Mouse (Mus musculus) midbrain, embryonic 12.5 days (tissue): ENCODE measurements around the gene Krt7. TPM values are rescaled to one million over a fixed set of nuclear protein-coding genes. Genes with fewer than 3 reads are reported as not detected.

ENCODE experiments used
- ATAC-seq: fragments of 200-750 bp; cut with Nextera tagmentation; 2 replicates; pipeline ENCODE4 v1.8.0; 2017; ENCODE audit warnings: low read depth, moderate TSS enrichment, moderate library complexity; ENCODE audit not compliant: low FRiP score
- H3K27ac ChIP-seq: fragments of 300-500 bp; sonication (generic); replicated peaks from 2 replicates; pipeline ENCODE4 v1.5.1; 2016; ENCODE audit warnings: mild to moderate bottlenecking
- H3K27me3 ChIP-seq: fragments of 300-500 bp; sonication (generic); 2 replicates; pipeline ENCODE4 v1.6.1; 2016; ENCODE audit warnings: mild to moderate bottlenecking
- H3K36me3 ChIP-seq: fragments of 300-500 bp; sonication (generic); 2 replicates; pipeline ENCODE4 v1.6.1; 2016
- H3K4me1 ChIP-seq: fragments of 300-500 bp; sonication (generic); 2 replicates; pipeline ENCODE4 v1.6.1; 2016
- H3K4me2 ChIP-seq: fragments of 300-500 bp; sonication (generic); replicated peaks from 2 replicates; pipeline ENCODE4 v1.6.1; 2016; ENCODE audit warnings: mild to moderate bottlenecking, moderate library complexity
- H3K4me3 ChIP-seq: fragments of 300-500 bp; sonication (generic); 2 replicates; pipeline ENCODE4 v1.5.1; 2016; ENCODE audit warnings: mild to moderate bottlenecking
- H3K9ac ChIP-seq: fragments of 300-500 bp; sonication (generic); replicated peaks from 2 replicates; pipeline ENCODE4 v1.6.1; 2016; ENCODE audit warnings: mild to moderate bottlenecking, moderate library complexity
- H3K9me3 ChIP-seq: fragments of 300-500 bp; sonication (generic); 2 replicates; pipeline ENCODE4 v1.6.1; 2016; ENCODE audit warnings: mild to moderate bottlenecking
- WGBS: fragments of 180-500 bp; shearing (Covaris S2); methylation state at CpG from one replicate; pipeline ENCODE4 v1.1.7; 2016; 5-methylcytosine and 5-hydroxymethylcytosine counted together
- polyA plus RNA-seq: library from polyadenylated mRNA; unstranded; fragments of >200 nt; fragmentation: Nextera tagmentation; extraction: Ambion mirVana; gene quantifications from 2 replicates; pipeline ENCODE4 v1.2.1, GENCODE M21; 2016

Krt7 gene
- polyA plus RNA-seq, 1 experiment from 2014 or later = 6.3 TPM

DNA sequence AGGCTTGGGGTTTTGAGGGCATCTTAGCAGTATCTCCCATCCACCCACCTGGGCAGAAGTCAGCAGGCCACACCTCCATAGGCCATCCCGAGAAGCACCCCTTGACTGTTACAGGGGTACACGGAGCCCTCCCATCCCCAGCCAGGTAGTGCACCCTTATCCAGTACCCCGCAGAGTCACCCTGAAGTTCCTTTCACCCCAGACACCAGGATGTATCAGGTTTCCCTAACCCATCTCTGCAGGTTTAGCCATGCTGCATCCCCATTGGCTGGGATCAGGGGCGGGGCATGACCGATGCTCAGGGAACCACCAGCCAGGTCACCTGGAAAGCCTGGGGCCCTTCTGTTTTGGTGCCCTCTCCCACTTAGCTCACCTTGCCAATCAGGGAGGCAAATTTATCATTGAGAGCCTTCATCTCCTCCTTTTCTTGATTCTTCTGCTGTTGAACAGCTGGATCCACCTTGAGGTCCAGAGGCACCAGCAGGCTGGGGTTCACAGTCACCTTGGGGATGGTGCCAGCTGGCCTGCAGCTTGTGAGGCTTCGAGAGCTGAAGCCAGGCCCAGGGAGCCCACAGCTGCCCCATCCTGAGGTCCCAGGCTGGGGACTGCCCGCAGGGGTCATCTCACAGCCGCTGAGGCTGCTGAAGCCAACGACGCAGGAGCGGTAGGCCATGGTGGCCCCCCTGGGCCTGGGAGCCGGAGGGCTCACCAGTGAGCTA lies 41.3 kb upstream of the Krt7 start:
- ATAC-seq = no peak
- no peaks in the 10 kb centered on the region for H3K9me3 ChIP-seq
- no peak overlapping the region for H3K4me3 ChIP-seq
- peaks cover 3% of the 10 kb centered on the region; the same call in 1 of the 2 replicates for H3K4me1 ChIP-seq
- H3K27ac ChIP-seq = no peak overlapping the region
- no peak overlapping the region for H3K4me2 ChIP-seq
- WGBS = 35% methylated on average over 12 of the region's 12 CpGs
- no peaks in the 10 kb centered on the region for H3K36me3 ChIP-seq
- H3K9ac ChIP-seq = no peak overlapping the region
- H3K27me3 ChIP-seq = peaks cover 7% of the 10 kb centered on the region; the same call in 1 of the 2 replicates

DNA sequence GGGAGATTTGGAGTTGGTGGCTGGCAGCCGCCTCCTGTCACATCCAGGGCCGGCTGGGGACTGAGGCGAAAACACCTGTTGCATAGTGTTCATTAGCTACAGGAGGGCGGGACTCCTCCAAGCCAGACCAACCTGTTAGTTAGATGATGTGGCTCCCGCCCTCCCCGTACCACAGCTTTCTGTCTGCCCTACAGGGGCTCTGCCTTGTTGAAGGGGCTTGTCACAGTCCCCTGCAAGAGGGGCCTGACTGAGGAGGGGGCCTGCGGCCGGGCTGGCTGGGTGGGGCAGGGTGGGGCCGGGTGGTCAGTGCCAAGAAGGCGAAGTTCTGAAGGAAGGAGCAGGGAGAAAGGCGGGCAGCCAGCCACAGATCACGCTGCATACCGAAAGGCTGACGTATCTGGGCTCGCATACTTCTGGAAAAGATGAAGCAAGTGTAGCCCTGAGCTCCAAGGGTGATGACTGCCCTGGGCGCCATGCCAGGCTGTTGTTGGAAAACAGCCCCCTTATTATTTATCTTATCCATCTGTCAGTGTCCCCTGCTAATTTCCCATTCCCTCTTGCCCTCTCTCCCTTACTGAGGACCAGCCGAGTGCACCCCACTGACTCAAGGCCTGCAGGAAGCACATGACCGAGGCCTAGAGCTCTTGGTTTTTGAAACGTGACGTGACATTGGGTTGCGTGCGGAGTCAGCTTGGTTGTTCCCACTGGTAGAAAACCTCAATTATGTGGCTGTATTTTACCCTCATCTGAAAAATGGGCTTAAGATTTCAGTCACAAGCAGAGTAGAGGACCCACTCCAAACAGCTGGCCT lies 40.5 kb upstream of the Krt7 start, which contains the start of gene Krt80:
Krt80 (minus strand) TSS at position 62 of the 811 bp plus-strand sequence.
- Histone ChIP-seq H3K4me2 (no peak within 1 kb of the TSS), H3K4me1 (peaks cover 3% of the 10 kb centered on the region; the same call in 1 of the 2 replicates), H3K9me3 (no peaks in the 10 kb centered on the region), H3K27me3 (peaks cover 7% of the 10 kb centered on the region; the same call in 1 of the 2 replicates), H3K36me3 (no peaks in the 10 kb centered on the region), H3K9ac (no peak within 1 kb of the TSS), H3K4me3 (no peak within 1 kb of the TSS), H3K27ac (no peak within 1 kb of the TSS)
- ATAC-seq = no peak
- whole genome bisulfite sequencing = 68% methylated on average over 22 of the region's 22 CpGs

DNA sequence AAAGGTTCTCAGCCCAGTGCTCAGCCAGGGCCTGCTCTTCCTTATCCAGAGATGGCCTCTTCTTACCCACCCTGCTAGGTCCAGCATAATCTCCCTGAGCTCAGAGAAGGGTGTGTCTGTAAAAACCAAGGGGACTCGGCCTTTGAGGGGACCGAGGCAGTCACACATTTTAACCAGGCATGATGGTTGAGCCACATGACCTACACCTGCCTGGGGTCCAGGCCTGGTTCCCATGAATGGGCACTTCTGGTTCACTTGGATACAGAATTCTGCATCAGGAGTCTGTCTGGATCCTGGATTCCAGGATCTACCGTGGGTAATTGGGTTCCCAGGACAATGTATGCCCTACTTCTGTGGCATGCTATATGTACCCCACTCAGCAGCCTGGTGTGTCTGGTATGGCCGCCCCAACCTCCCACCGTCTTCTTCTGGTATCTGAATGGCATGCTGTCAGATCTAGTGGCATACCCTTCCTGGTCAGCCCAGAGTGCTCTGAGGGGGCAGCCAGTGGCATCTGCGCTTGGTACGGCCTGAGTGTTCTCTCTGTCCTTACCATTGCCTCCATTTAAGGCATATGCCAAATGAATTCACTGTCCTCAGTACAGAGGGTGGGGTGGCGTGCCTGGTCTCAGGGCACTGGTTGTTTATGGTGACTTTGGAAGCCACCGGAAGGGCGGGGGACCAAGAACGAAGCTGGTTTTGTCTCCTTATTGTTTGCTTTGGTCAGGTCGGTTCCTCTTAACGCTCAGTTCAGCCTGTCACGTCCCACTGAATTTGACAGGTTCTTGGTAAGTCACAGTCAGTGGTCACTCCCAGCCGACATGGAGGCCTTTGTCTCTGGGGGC lies 39.5 kb upstream of the Krt7 start:
- no peak for ATAC-seq
- H3K9me3 ChIP-seq = no peaks in the 10 kb centered on the region
- WGBS = 76% methylated on average over 15 of the region's 15 CpGs
- no peak overlapping the region for H3K4me2 ChIP-seq
- H3K36me3 ChIP-seq = no peaks in the 10 kb centered on the region
- H3K9ac ChIP-seq = no peak overlapping the region
- H3K27me3 ChIP-seq = peaks cover 4% of the 10 kb centered on the region; the same call in 1 of the 2 replicates
- H3K27ac ChIP-seq = no peak overlapping the region
- H3K4me3 ChIP-seq = no peak overlapping the region
- H3K4me1 ChIP-seq = peaks cover 3% of the 10 kb centered on the region; the same call in 1 of the 2 replicates

DNA sequence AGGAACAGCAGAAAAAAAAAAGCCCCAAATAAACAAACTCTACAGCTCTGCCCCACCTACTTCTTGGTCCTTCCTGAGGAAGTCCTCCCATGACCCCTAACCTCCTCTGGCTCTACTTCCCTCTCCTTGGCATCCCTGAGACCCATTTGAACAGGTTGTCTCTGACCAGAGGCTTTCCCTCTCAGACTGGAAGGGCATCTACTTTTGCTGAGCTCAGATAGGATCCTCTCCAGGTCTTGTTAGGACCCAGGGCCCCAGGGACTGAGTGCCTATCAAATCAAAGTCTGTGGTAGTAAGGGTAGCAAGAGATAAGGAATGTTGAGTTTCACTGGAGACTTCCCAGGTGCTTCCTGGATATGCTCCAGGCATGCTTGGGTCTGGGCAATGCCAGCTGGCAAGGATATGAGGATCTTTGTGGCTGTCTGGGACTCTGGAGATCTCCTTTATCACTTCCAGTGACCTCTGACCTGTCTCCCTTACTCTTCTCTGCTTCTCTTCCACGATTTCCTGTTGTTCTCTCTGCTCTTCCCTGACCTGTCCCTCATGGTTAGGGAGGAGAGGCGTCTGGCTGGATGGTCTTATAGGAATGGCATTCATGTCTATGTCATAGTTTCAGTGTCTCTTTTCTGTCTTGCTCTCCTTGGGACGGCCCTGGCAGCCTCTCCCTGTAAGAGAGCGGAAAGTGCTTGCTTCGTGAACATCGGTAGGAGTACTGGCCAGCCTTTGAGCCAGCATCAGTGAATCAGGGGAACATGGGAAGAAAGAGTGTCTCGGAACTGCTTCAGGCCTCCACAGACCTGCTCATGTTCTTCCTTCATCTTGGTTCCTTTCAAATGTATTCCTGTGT lies 38.5 kb upstream of the Krt7 start:
- Histone ChIP-seq H3K36me3 (no peaks in the 10 kb centered on the region), H3K9me3 (no peaks in the 10 kb centered on the region), H3K4me3 (no peak overlapping the region), H3K4me1 (0 out of 2 replicates have a peak, but pooled peaks cover 3% of the 10 kb centered on the region), H3K27ac (no peak overlapping the region), H3K27me3 (0 out of 2 replicates have a peak, but pooled peaks cover 4% of the 10 kb centered on the region), H3K9ac (no peak overlapping the region), H3K4me2 (no peak overlapping the region)
- ATAC-seq = no peak
- 77% methylated on average over 7 of the region's 7 CpGs for WGBS

DNA sequence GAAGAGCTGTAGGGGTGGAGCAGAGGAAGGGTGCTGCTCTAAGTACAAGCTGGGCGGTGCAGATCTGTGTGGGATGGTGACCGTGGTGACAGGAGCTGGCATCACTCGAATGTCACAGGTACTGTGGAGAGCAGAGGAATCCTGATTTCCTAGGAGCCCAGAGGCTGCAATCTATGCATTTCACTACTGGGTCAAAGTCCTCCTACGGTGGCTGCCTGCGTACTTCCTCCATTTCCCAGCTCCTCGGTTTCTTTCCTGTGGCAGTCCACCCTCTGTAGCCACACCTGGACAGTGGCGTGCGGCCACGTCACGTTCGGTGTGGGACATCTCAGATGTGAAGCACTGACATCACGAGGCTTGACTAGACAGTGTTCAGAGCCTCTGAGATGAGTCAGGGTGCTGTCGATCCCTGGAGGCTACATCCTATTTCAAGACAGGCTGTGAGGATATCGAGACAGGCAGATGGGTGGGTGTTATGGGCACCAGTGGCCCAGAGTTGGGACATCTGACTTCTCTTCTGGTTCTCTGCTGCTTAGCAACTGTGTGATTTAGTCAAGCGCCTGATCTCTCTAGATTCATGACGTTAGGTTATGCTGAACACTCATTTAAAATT lies 37.5 kb upstream of the Krt7 start:
- H3K9me3 ChIP-seq = no peaks in the 10 kb centered on the region
- H3K4me2 ChIP-seq = no peak overlapping the region
- H3K27ac ChIP-seq = no peak overlapping the region
- 0 out of 2 replicates have a peak, but pooled peaks cover 3% of the 10 kb centered on the region for H3K4me1 ChIP-seq
- H3K9ac ChIP-seq = no peak overlapping the region
- ATAC-seq = no peak
- 0 out of 2 replicates have a peak, but pooled peaks cover 4% of the 10 kb centered on the region for H3K27me3 ChIP-seq
- no peak overlapping the region for H3K4me3 ChIP-seq
- WGBS = 90% methylated on average over 16 of the region's 16 CpGs
- no peaks in the 10 kb centered on the region for H3K36me3 ChIP-seq

DNA sequence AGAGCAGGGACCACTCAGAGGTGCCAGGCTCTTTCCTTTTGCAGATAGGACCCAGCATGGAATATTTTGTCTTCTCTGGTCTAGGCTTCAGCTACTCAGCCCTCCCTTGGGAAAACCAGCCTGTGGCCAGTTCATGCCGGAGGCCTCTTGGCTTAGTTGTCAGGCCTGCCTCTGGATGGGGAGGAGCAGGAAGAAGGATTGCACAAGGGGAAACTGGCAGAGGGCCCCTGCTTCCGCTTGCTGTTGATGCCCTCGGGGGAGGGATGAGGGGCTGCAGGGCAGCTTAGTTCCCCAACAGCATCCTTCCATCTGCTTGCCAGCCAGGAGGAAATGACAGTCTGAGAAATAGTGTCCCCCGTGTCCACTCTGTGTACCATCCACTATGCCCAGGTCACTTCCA lies 36.0 kb upstream of the Krt7 start:
- Histone ChIP-seq H3K36me3 (no peaks in the 10 kb centered on the region), H3K9me3 (no peaks in the 10 kb centered on the region), H3K4me2 (no peak overlapping the region), H3K4me3 (no peak overlapping the region), H3K27ac (no peak overlapping the region), H3K4me1 (0 out of 2 replicates have a peak, but pooled peaks cover 3% of the 10 kb centered on the region), H3K9ac (no peak overlapping the region), H3K27me3 (no peaks in the 10 kb centered on the region)
- WGBS = 80% methylated on average over 4 of the region's 4 CpGs
- no peak for ATAC-seq

DNA sequence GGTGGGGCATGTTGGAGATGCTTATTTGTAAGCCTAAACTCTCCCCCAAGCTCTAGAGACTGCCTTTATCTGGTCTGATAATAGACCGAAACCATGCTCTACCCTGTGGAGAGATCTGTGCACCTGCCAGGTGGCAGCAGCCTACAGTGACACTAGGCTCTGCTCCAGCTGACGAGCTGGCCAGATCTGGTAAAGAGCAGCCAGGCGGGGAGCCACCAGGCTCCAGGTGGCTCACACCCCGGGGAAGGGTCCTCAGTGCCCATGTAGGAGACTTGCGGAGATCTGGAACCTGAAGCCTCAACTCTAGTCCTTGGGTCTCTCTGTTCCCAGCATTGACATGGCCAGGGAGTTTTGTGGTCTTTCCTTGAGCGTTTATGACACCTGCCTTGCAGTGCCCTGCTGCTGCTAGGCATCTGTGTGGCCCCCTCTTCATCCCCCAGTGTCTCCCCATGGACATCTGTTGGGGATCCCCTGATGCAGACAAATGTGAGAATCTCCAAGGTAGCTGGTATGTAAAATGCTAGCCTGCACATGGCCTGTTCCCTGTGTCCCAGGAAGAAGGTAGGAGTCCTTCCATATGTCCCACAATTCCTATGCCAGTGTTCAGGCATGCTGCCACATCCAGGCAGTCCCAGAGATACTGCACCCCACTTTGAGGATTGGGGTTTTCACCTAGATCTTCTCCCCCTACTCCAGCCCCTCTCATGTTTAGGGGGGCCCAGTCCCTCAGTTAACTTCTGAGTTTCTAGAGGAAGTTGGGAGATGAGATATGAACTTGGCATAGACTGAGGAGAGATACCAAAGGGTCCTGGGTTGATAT lies 34.7 kb upstream of the Krt7 start:
- Histone ChIP-seq H3K4me1 (no peaks in the 10 kb centered on the region), H3K27me3 (no peaks in the 10 kb centered on the region), H3K9me3 (no peaks in the 10 kb centered on the region), H3K9ac (no peak overlapping the region), H3K27ac (no peak overlapping the region), H3K36me3 (no peaks in the 10 kb centered on the region), H3K4me2 (no peak overlapping the region), H3K4me3 (no peak overlapping the region)
- WGBS = 72% methylated on average over 6 of the region's 6 CpGs
- ATAC-seq = no peak

DNA sequence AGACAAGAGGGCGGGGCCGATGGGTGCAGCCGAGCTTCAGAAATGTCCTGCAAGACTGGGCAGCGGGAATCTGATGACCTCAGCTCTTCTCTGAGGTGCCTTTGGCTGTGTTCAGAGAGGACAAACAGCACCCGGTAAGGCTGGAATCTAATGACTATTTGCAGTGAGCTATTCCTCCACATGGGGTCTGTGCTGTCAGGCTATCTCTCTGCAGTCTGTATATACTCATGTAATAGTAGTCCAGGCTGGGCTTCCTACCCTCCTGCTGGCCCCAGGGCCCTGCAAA lies 34.1 kb upstream of the Krt7 start:
- no peak overlapping the region for H3K4me3 ChIP-seq
- no peaks in the 10 kb centered on the region for H3K36me3 ChIP-seq
- 0 out of 2 replicates have a peak, but pooled peaks cover 2% of the 10 kb centered on the region for H3K4me1 ChIP-seq
- H3K27ac ChIP-seq = no peak overlapping the region
- H3K9me3 ChIP-seq = no peaks in the 10 kb centered on the region
- no peak overlapping the region for H3K9ac ChIP-seq
- H3K4me2 ChIP-seq = no peak overlapping the region
- no peak for ATAC-seq
- 73% methylated on average over 5 of the region's 5 CpGs for WGBS
- H3K27me3 ChIP-seq = no peaks in the 10 kb centered on the region

DNA sequence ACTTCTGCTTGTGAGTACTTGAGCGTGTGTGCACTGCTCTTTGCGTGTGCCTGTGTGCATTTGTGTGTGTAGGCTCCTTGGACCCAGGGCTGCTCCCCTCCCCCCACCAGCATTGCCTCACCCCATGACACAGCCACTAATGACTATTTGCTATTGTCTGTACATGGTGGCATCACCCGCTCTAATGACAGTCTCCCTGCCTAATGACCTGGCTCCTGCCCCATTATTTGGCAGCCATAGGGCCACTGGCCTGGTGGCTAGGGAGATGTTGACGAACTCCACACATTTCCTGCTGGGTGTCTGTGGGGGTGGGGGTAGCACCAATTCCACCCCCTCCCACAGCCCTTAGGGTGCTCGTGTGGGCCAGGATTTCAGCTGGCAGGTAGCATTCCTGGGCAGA lies 32.2 kb upstream of the Krt7 start:
- H3K27me3 ChIP-seq = no peaks in the 10 kb centered on the region
- 0 out of 2 replicates have a peak, but pooled peaks cover 2% of the 10 kb centered on the region for H3K4me1 ChIP-seq
- no peak overlapping the region for H3K27ac ChIP-seq
- H3K9me3 ChIP-seq = no peaks in the 10 kb centered on the region
- H3K4me3 ChIP-seq = no peak overlapping the region
- ATAC-seq = no peak
- H3K4me2 ChIP-seq = no peak overlapping the region
- H3K36me3 ChIP-seq = no peaks in the 10 kb centered on the region
- WGBS = 76% methylated on average over 5 of the region's 5 CpGs
- H3K9ac ChIP-seq = no peak overlapping the region

DNA sequence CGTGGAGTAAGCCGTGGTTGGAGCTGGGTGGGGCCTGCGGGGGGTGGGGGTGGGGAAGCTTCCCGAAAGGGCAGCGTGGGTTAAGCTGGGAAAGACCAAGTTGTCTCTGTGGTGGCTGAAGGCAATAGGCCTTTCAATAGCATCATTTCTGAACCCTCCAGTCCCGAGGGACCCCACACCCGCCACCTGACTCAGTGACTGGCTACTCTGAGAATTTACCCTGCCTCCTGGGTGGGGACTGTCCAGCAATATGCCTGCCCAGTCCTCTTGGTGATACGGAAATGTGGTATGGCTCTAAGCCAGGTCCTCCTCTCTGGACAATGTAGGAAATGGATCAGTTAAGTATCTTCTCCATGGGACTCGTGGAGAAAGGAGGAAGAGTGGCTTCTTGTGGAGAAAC lies 29.1 kb upstream of the Krt7 start:
- no peak overlapping the region for H3K27ac ChIP-seq
- WGBS = 61% methylated on average over 9 of the region's 9 CpGs
- H3K4me2 ChIP-seq = no peak overlapping the region
- H3K9ac ChIP-seq = no peak overlapping the region
- 0 out of 2 replicates have a peak, but pooled peaks cover 2% of the 10 kb centered on the region for H3K4me1 ChIP-seq
- no peak for ATAC-seq
- no peak overlapping the region for H3K4me3 ChIP-seq
- no peaks in the 10 kb centered on the region for H3K36me3 ChIP-seq
- H3K27me3 ChIP-seq = no peaks in the 10 kb centered on the region
- H3K9me3 ChIP-seq = no peaks in the 10 kb centered on the region
